Mouse (Mus musculus): ENCODE results near the gene F3.
"Not testable (repeated sequence)": the region's sequence is repeated elsewhere in the genome, so short reads cannot be mapped to it uniquely, and the experiment has no call there.

- TF ChIP-seq CTCF (IDR thresholded peaks at IDR 0.05; ENCODE audit: control insufficient read depth, insufficient read depth, insufficient replicate concordance, low read depth, low read length); POLR2A (IDR thresholded peaks at IDR 0.05; ENCODE audit: control insufficient read depth, low read depth, low read length): not testable (repeated sequence)
Measured at GRCm38 (mm10) chr3:121741186-121741848, 18.0 kb downstream of the F3 start.

Data from testis, adult 2 months (tissue).